Mouse (Mus musculus): ENCODE measurements at regions not wholly inside any gene's neighbourhood (a gene's known extent, or its start where the extent isn't known, plus 50 kb on each side); places are given as distances from the start of the nearest gene placed in this dataset.

DNA sequence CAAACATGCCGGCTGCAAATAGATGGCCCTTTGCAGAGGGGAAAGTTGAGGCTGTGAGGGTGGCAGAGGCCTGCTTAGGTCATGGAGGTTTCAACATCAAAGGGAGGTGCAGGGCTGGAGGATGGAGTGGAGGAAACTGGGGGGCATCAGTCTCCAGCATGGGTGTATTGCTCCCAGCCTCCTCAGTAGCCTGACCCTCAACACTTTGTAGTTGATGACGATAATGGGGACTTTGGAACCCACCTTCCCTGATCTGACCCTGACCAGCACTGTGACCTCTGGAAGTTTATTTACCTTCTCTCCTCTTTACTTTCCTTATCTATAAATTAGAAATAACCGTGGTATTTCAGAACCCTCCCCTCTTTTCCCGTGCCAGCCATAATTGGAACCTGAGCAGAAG, 56.2 kb downstream of the Gm26897 start:
- no peak for DNase-seq

GRCm38 (mm10) chr5:111790527-111790926, 56.8 kb downstream of the Gm26897 start:
- DNase-seq = no peak

- DNase-seq = no peak
Observed at GRCm38 (mm10) chr5:111791089-111791561, 57.4 kb downstream of the Gm26897 start.

DNA sequence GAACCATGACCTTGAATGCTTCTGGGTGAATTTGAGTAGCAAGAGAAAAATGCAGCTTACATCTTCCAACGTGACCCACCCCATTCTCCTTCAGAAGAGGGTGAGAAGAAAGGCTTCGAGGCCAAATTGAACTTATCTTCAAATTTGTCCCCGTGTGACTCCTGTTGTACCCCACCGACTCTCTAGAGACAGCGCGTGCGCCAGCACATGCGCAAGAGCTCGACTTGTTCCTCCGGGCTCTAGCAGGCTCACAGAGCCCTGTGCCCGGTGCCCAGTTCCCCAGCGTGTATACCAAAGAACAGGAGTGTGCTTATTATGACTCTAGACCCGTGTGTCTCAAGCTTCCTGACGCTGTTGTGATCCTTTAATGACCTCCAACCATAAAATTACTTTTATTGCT, 59.0 kb downstream of the Gm26897 start:
- no peak for DNase-seq

GRCm38 (mm10) chr5:111793178-111793577, 59.5 kb downstream of the Gm26897 start:
- DNase-seq = no peak

GRCm38 (mm10) chr5:111796889-111797288, 63.2 kb downstream of the Gm26897 start:
- DNase-seq = no peak

GRCm38 (mm10) chr5:111799700-111800311, 66.1 kb downstream of the Gm26897 start:
- peak; percentile 82 for DNase-seq

GRCm38 (mm10) chr5:111800511-111800910, 66.8 kb downstream of the Gm26897 start:
- DNase-seq = peak; percentile 34

GRCm38 (mm10) chr5:111801051-111801450, 67.3 kb downstream of the Gm26897 start:
- DNase-seq = no peak

DNA sequence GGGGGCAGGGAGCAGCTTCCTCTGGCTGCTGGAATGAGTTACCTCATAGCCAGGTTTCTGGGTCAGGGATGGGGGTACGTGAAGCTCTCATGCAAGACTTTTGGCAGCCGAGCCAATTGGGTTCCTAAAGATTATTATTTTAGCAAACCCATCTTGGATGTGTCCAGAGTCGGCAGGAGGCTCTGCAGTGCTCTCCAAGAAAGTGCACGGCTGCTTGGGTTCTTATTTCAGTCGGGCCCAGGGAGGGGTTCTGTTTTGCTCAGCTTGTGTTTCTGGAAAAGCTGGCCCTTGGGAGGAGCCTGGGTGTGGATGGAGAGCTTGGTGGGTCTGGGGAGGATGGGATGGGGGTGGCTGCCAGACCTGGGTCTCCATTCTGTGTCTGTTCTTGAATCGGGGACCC, 70.8 kb downstream of the Gm26897 start:
- DNase-seq = no peak

DNA sequence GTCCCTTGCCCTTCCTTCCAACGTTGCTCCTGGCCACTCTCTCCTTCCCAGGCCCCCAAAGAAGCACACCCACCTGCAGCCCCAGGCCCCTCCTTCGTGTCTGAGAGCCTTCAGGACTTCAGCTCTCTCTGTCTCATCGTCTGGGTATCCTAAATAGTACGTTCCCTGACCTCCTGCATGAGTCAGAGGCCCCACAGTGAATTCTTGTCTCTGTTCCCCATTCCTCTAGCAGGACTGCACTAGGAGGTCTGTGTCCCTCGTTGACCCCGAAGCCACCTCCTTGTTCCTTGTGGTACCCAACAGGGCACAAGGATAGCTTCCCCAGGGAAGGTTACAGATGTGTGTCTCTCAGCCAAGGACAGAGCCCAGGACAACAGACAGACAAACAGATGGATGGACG, 71.4 kb downstream of the Gm26897 start:
- no peak for DNase-seq

DNA sequence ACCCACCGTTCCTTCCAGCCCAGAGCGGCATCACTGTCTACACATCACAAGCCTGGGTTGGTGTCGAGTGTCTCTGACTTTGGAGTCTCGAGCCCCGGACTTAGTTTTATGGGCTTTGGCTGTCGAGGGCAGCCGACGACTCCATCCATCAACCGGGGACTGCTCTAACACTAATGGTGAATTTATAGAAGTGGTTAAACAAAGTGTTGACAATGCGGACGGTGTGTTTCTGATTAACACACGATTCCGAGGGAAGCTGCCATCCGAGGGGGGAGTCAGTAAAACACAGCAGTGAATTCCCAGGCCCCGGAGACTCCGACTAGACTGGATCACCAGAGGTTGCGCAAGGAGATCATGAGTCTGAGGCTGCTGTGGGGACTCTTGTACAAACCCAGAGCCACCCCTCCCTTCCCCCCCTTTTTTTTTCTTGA, 72.1 kb downstream of the Gm26897 start:
- no peak for DNase-seq

GRCm38 (mm10) chr5:111810079-111810808, 76.5 kb downstream of the Gm26897 start:
- no peak for DNase-seq

DNA sequence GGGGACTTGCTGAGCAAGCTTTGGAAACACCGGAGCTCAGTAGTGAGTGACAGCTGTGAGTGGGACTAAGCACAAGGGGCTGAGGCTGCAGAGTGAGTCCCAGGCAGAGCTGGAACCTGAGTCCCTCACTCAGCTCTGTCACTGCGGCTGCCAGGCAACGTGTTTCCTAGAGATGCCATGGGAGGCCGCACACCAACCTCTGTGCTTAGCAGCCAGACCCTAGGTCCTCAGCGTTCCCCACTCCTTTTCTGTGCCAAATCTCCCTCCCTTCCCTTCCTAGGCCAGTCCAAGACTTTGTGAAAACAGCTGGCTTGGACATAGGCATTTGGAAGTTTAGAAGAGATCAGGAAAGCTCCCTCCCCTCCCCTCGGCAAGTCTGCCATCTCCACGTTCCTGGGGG, 78.9 kb downstream of the Gm26897 start:
- no peak for DNase-seq

- peak; percentile 43 for DNase-seq
Observed at GRCm38 (mm10) chr5:111813090-111813753, 79.5 kb downstream of the Gm26897 start.

GRCm38 (mm10) chr5:111814893-111815760, 81.4 kb downstream of the Gm26897 start:
- no peak for DNase-seq

DNA sequence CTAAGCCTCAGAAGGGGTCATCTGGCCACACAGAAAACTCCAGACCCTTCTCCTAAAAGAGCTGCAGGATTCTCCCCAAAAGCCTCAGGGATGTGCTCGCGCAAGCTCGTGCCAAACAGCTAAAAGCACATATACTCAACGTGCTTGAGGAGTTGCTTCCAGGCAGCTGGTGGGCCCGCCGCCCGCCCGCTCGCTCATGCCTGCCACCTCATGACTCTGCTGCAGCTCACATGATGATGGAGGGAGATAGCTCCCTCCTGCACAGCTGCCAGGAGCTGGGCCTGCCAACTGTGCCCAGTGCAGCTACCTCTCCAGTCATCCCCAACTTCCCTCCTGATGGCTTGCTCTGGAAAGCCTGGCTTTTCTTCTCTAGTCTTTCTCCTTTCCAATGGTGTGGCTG, 87.2 kb downstream of the Gm26897 start:
- no peak for DNase-seq

DNA sequence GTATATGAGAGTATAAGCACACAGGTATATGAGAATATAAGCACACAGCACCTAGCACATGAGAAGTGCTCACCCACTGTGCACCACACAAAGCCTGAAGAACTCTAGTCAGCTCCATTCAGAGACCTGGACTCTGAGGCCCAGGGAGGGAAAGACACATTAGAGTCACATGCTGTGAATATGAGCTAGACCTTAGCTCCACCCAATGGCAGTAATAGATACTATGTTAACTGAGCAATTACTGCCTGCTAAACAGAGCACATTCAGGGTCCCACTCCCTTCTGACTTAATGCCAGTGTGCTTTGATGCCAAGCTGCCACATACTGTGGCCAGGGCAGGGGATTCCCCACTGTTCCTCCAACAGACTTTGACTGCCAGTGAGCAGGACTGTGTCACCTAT, 89.2 kb downstream of the Gm26897 start:
- no peak for DNase-seq

DNA sequence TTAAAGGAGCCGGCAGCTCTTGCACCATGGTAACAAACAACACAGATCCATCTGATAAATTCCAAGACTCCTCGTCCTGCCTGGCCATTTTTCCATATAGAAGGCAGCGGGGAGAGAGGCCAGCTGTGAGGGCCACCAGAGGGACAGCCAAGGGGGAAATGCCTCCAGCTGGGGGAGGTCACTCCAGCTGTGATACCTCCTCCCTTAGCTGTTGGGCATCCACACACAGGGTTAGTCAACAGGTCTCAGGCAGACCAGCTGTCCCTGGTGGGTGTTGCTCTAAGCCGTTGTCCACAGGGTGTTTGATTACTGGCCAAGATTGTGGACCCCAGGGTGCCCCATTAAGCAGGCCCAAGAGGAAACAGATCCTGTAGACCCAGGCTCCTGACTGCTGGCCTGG, 89.7 kb downstream of the Gm26897 start:
- no peak for DNase-seq

DNA sequence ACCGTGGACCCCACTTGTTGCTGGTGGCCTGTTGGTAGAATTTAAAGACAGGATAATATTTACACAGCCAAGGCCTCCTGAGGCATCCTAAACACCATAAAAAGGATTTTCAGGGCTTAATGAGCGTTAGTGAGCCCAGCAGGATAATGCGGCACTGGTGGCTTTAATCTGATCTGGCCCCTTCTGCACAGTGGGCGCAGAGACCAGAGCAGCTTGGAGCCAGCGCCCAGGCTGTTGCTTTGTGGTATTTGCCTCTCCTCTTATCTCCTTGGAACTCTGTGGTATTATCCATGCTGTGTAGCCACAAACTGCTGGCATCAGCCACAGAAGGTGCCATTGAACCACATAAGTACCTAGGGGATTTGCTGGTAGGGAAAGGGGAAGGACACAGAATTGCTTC, 90.1 kb downstream of the Gm26897 start:
- DNase-seq = no peak

DNA sequence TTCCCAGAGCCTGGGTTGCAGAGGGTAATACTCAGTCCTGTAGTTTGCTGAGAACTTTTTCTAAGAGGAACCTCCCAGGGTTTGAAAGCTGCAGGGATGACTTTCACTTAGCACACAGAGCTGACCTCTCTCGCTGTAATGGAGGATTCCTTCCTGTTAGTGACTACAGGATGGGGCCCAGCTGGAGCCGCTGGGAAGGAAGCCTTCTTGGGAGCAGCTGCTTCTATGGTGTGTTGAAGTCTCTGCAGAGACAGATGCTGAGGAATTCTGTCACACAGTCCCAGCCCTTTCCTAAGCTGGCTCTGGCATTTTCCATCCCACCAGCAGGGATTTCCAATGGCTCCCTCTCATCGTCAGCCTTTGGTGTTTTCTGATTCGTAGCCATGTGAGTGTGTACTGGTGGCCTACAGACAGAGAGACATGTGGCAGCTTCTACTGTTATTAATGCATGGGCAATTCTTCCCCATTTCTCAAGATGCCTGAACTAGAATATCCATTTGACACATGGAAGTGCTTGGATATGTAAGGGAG, 90.9 kb downstream of the Gm26897 start:
- DNase-seq = no peak

DNA sequence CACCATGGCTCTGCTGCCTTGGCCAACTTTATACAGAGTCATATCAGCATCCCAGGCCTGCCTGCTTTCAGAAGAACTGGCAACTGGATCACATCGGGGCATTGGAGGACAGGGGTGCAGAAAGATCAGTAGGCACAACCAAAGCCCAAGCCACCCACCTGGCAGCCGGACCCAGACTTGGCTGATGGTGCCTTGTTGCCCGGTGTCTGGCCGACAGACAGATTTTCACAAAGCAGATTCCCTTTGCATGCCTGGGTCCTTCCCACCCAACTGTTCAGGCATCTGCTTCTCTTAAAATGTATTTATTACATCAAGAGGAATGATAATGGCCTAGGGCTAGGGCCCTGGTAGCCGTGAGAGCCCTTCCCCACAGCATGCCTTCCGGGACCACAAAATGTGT, 96.2 kb downstream of the Gm26897 start:
- no peak for DNase-seq
